Mouse (Mus musculus) liver, adult 2 months (tissue): ENCODE data around the gene Pcmtd2. TPM values are rescaled to one million over a fixed set of nuclear protein-coding genes. Genes with fewer than 3 reads are reported as not detected.

ENCODE experiments used
- DNase-seq: peaks from one replicate; pipeline ENCODE4 v3.0.0-alpha.2; 2011; ENCODE audit warnings: low read depth, low spot score; ENCODE audit errors: extremely low read depth
- H3K27ac ChIP-seq: fragments of 200-500 bp; replicated peaks from 2 replicates; pipeline ENCODE4 v1.5.1; 2012; ENCODE audit warnings: low read depth, mild to moderate bottlenecking, control low read depth, inconsistent platforms, low read length; ENCODE audit not compliant: insufficient read depth
- H3K27me3 ChIP-seq: fragments of 200-500 bp; 2 replicates; pipeline ENCODE4 v1.6.1; 2012; ENCODE audit warnings: mild to moderate bottlenecking, moderate library complexity, low read length, inconsistent platforms; ENCODE audit not compliant: control insufficient read depth, insufficient read depth
- H3K36me3 ChIP-seq: fragments of 200-500 bp; 2 replicates; pipeline ENCODE4 v1.6.1; 2012; ENCODE audit warnings: low read length, inconsistent platforms; ENCODE audit not compliant: control insufficient read depth, insufficient read depth
- H3K4me1 ChIP-seq: fragments of 200-500 bp; 2 replicates; pipeline ENCODE4 v1.6.1; 2011; ENCODE audit warnings: low read length; ENCODE audit not compliant: control insufficient read depth, insufficient read depth
- H3K4me3 ChIP-seq: fragments of 200-500 bp; 2 replicates; pipeline ENCODE4 v1.5.1; 2011; ENCODE audit warnings: low read depth, mild to moderate bottlenecking, control low read depth, low read length, moderate library complexity; ENCODE audit not compliant: insufficient read depth
- H3K79me2 ChIP-seq: fragments of 200-500 bp; 2 replicates; pipeline ENCODE4 v1.6.1; 2012; ENCODE audit warnings: inconsistent platforms, mild to moderate bottlenecking, low read length, moderate library complexity; ENCODE audit not compliant: control insufficient read depth, insufficient read depth
- H3K9ac ChIP-seq: fragments of 200-500 bp; 2 replicates; pipeline ENCODE4 v1.6.1; 2012; ENCODE audit warnings: low read depth, mild to moderate bottlenecking, control low read depth, inconsistent platforms, low read length
- CTCF ChIP-seq: fragments of 200-500 bp; IDR thresholded peaks from 2 replicates; pipeline ENCODE4 v1.5.1; 2011; ENCODE audit warnings: low read depth, low read length, control low read depth
- POLR2A ChIP-seq: fragments of 200-500 bp; IDR thresholded peaks from 2 replicates; pipeline ENCODE4 v1.6.1; 2011; ENCODE audit warnings: low read length, control low read depth; ENCODE audit not compliant: insufficient read depth; ENCODE audit errors: extremely low read depth
- WGBS: fragments of 180-500 bp; shearing (Covaris S2); methylation state at CpG from one replicate; pipeline ENCODE4 v1.1.7; 2018; 5-methylcytosine and 5-hydroxymethylcytosine counted together
- polyA plus RNA-seq: library from polyadenylated mRNA; depleted of rRNA; stranded (reverse); fragments of >200 nt; gene quantifications from 2 replicates; pipeline ENCODE4 v1.2.3, GENCODE M21; 2012
- total RNA-seq: library from RNA; depleted of rRNA; stranded (reverse); fragments of >200 nt; gene quantifications from 2 replicates; pipeline ENCODE4 v1.2.3, GENCODE M21; 2014

Pcmtd2 gene
- total and polyA plus RNA-seq, 2 experiments, result 17.1 to 39.5 TPM

- Histone ChIP-seq H3K4me1 (no peaks in the 10 kb centered on the region), H3K4me3 (no peak overlapping the region), H3K36me3 (no peaks in the 10 kb centered on the region), H3K27me3 (no peaks in the 10 kb centered on the region), H3K9ac (no peak overlapping the region), H3K27ac (no peak overlapping the region), H3K79me2 (no peaks in the 10 kb centered on the region)
- no peak for DNase-seq
- 43% methylated on average over 2 of the region's 2 CpGs for WGBS
- no peak for TF ChIP-seq CTCF
- no peak for TF ChIP-seq POLR2A
Observed at GRCm38 (mm10) chr2:181829032-181829650, 8.5 kb upstream of the Pcmtd2 start.

GRCm38 (mm10) chr2:181832745-181833144 lies 4.9 kb upstream of the Pcmtd2 start:
- TF ChIP-seq CTCF, result no peak
- no peak for TF ChIP-seq POLR2A
- Histone ChIP-seq H3K79me2 (no peaks in the 10 kb centered on the region), H3K27ac (no peak overlapping the region), H3K9ac (no peak overlapping the region), H3K4me1 (peaks cover 1% of the 10 kb centered on the region; the same call in 1 of the 2 replicates), H3K27me3 (no peaks in the 10 kb centered on the region), H3K36me3 (no peaks in the 10 kb centered on the region), H3K4me3 (no peak overlapping the region)
- no peak for DNase-seq
- 78% methylated on average over 2 of the region's 2 CpGs for WGBS

- Histone ChIP-seq H3K79me2 (peaks cover 4% of the 10 kb centered on the region; the same call in 1 of the 2 replicates), H3K4me3 (peak overlapping the region; percentile 82), H3K36me3 (peaks cover 20% of the 10 kb centered on the region), H3K9ac (peak overlapping the region; percentile 82), H3K4me1 (peaks cover 4% of the 10 kb centered on the region; the same call in 1 of the 2 replicates), H3K27ac (no peak overlapping the region), H3K27me3 (no peaks in the 10 kb centered on the region)
- no peak for TF ChIP-seq POLR2A
- no peak for TF ChIP-seq CTCF
- WGBS, result 2% methylated on average over 3 of the region's 3 CpGs
- DNase-seq, result peak; percentile 23
Observed at GRCm38 (mm10) chr2:181838293-181838680, 633 bp downstream of the Pcmtd2 start.

GRCm38 (mm10) chr2:181845709-181846394 lies 8.2 kb downstream of the Pcmtd2 start:
- peaks cover 61% of the 10 kb centered on the region for H3K36me3 ChIP-seq
- H3K79me2 ChIP-seq, result no peaks in the 10 kb centered on the region; the same call in 1 of the 2 replicates
- no peak overlapping the region for H3K27ac ChIP-seq
- H3K4me3 ChIP-seq, result no peak overlapping the region
- no peaks in the 10 kb centered on the region for H3K27me3 ChIP-seq
- no peaks in the 10 kb centered on the region; the same call in 1 of the 2 replicates for H3K4me1 ChIP-seq
- WGBS, result 84% methylated on average over 5 of the region's 5 CpGs
- TF ChIP-seq CTCF (no peak), POLR2A (no peak)
- no peak overlapping the region for H3K9ac ChIP-seq
- DNase-seq, result peak; percentile 37

- under 1% methylated on average over 35 of the region's 35 CpGs for WGBS
- DNase-seq, result peak; percentile 95
- peak within 1 kb of the TSS; percentile 81 for H3K4me3 ChIP-seq
- H3K79me2 ChIP-seq, result no peaks in the 10 kb centered on the region; the same call in 1 of the 2 replicates
- H3K4me1 ChIP-seq, result peaks cover 6% of the 10 kb centered on the region
- peaks cover 9% of the 10 kb centered on the region for H3K36me3 ChIP-seq
- H3K27me3 ChIP-seq, result no peaks in the 10 kb centered on the region
- peak within 1 kb of the TSS; percentile 10; the same call in 1 of the 2 replicates for H3K27ac ChIP-seq
- TF ChIP-seq POLR2A, result peak; percentile 30; the same call in 1 of the 2 replicates
- TF ChIP-seq CTCF, result no peak
- peak within 1 kb of the TSS; percentile 68 for H3K9ac ChIP-seq
Observed at GRCm38 (mm10) chr2:181863791-181864535, 26.3 kb downstream of the Pcmtd2 start, which contains the start of gene Polr3k. Gene Polr3k, plus strand, starts transcription at chr2:181864337.
